8 mouse cellular contexts compared by ENCODE assay signal in genomic region chr10:75764519-75765473, GRCm38 (mm10). TPM values are rescaled to one million over a fixed set of nuclear protein-coding genes. Genes with fewer than 3 reads are reported as not detected.
DNase-seq lines count a peak whose midpoint lies in the region; ATAC-seq lines count a peak whose summit lies in the region.

No protein-coding gene starts in this region.

- H3K9ac ChIP-seq in hindbrain, embryonic 15.5 days = peak overlapping the region; percentile 37
- H3K9ac ChIP-seq in limb, embryonic 12.5 days (replicated peaks) = peak overlapping the region; percentile 50
- peak overlapping the region; percentile 83 for H3K9ac ChIP-seq in midbrain, embryonic 12.5 days (replicated peaks)

- peaks cover 7% of the 10 kb centered on the region; the same call in 1 of the 2 replicates for H3K36me3 ChIP-seq in hindbrain, embryonic 15.5 days
- H3K36me3 ChIP-seq in limb, embryonic 12.5 days = peaks cover 6% of the 10 kb centered on the region
- no peaks in the 10 kb centered on the region; the same call in 1 of the 2 replicates for H3K36me3 ChIP-seq in midbrain, embryonic 12.5 days
- no peaks in the 10 kb centered on the region for H3K36me3 ChIP-seq in splenic B cell, adult 2 months (ENCODE audit: control insufficient read depth, insufficient read depth, low read length, poor library complexity, severe bottlenecking)

- H3K27me3 ChIP-seq in hindbrain, embryonic 15.5 days = no peaks in the 10 kb centered on the region
- no peaks in the 10 kb centered on the region for H3K27me3 ChIP-seq in limb, embryonic 12.5 days
- H3K27me3 ChIP-seq in midbrain, embryonic 12.5 days = no peaks in the 10 kb centered on the region
- no peaks in the 10 kb centered on the region for H3K27me3 ChIP-seq in splenic B cell, adult 2 months (ENCODE audit: control insufficient read depth, insufficient read depth, low read length, poor library complexity, severe bottlenecking)

- ATAC-seq in frontal cortex, adult (ENCODE audit: low TSS enrichment) = peak; percentile 14; the same call in 1 of the 2 replicates
- peak; percentile 7 for ATAC-seq in hindbrain, embryonic 15.5 days (ENCODE audit: low FRiP score, low read depth)
- ATAC-seq in limb, embryonic 12.5 days (ENCODE audit: insufficient number of reproducible peaks, insufficient read depth, low FRiP score, low TSS enrichment, low read depth) = no peak
- ATAC-seq in midbrain, embryonic 12.5 days (ENCODE audit: low FRiP score, low read depth) = peak; percentile 64

- peak overlapping the region; percentile 99 for H3K4me3 ChIP-seq in hindbrain, embryonic 15.5 days
- H3K4me3 ChIP-seq in limb, embryonic 12.5 days (replicated peaks) = peak overlapping the region; percentile 88
- peak overlapping the region; percentile 90 for H3K4me3 ChIP-seq in midbrain, embryonic 12.5 days

- DNase-seq in 3134 (ENCODE audit: extremely low read depth, insufficient read length, low spot score) = peak; percentile 53
- peak; percentile 68 for DNase-seq in Muller cell, postnatal 12 days (ENCODE audit: inconsistent ontology term)
- DNase-seq in cerebellum, postnatal 10 days = peak; percentile 82 to 87
- DNase-seq in splenic B cell, adult 2 months (ENCODE audit: low read depth, low spot score) = peak; percentile 94

- H3K27ac ChIP-seq in hindbrain, embryonic 15.5 days (replicated peaks) = peak overlapping the region; percentile 85
- H3K27ac ChIP-seq in limb, embryonic 12.5 days = 0 out of 2 replicates have a peak overlapping the region, but pooled peaks have one; percentile 64
- H3K27ac ChIP-seq in midbrain, embryonic 12.5 days (replicated peaks) = peak overlapping the region; percentile 64

- H3K9me3 ChIP-seq in hindbrain, embryonic 15.5 days = no peaks in the 10 kb centered on the region
- no peaks in the 10 kb centered on the region for H3K9me3 ChIP-seq in limb, embryonic 12.5 days
- no peaks in the 10 kb centered on the region for H3K9me3 ChIP-seq in midbrain, embryonic 12.5 days

- WGBS in hindbrain, embryonic 15.5 days = 1% methylated on average over 27 of the region's 27 CpGs
- WGBS in limb, embryonic 12.5 days = under 1% methylated on average over 27 of the region's 27 CpGs
- WGBS in midbrain, embryonic 12.5 days = 1% methylated on average over 27 of the region's 27 CpGs

- peak overlapping the region; percentile 84 for H3K4me2 ChIP-seq in hindbrain, embryonic 15.5 days
- peak overlapping the region; percentile 65 for H3K4me2 ChIP-seq in limb, embryonic 12.5 days
- peak overlapping the region; percentile 86 for H3K4me2 ChIP-seq in midbrain, embryonic 12.5 days (replicated peaks)

- H3K4me1 ChIP-seq in hindbrain, embryonic 15.5 days (replicated peaks) = peaks cover 21% of the 10 kb centered on the region
- peaks cover 13% of the 10 kb centered on the region for H3K4me1 ChIP-seq in limb, embryonic 12.5 days (replicated peaks)
- peaks cover 15% of the 10 kb centered on the region for H3K4me1 ChIP-seq in midbrain, embryonic 12.5 days

RNA-seq across cellular contexts. Expression of gene Cabin1, which starts 0.7 kb away (rescaled TPM):
- 32.5 and 40.0 TPM in 2 replicates for polyA plus RNA-seq in hindbrain, embryonic 15.5 days (2015; fragmentation: Nextera tagmentation; extraction: Ambion mirVana)
- polyA plus RNA-seq in limb, embryonic 12.5 days (2016; fragmentation: Nextera tagmentation; extraction: Ambion mirVana) = 27.2 and 29.3 TPM in 2 replicates
- polyA plus RNA-seq in midbrain, embryonic 12.5 days (2016; fragmentation: Nextera tagmentation; extraction: Ambion mirVana) = 46.3 and 49.2 TPM in 2 replicates

RNA-seq across cellular contexts. Expression of gene Ddt, which starts 8.4 kb away (rescaled TPM):
- polyA plus RNA-seq in hindbrain, embryonic 15.5 days (2015; fragmentation: Nextera tagmentation; extraction: Ambion mirVana) = 77.1 and 80.5 TPM in 2 replicates
- 104 and 112 TPM in 2 replicates for polyA plus RNA-seq in limb, embryonic 12.5 days (2016; fragmentation: Nextera tagmentation; extraction: Ambion mirVana)
- 82.1 and 83.0 TPM in 2 replicates for polyA plus RNA-seq in midbrain, embryonic 12.5 days (2016; fragmentation: Nextera tagmentation; extraction: Ambion mirVana)

RNA-seq across cellular contexts. Expression of gene Gm20441, which starts 16.0 kb away (rescaled TPM):
- polyA plus RNA-seq in hindbrain, embryonic 15.5 days (2015; fragmentation: Nextera tagmentation; extraction: Ambion mirVana) = not detected in 2 replicates
- 0.35 TPM in 1 of 2 replicates, not detected in the other for polyA plus RNA-seq in limb, embryonic 12.5 days (2016; fragmentation: Nextera tagmentation; extraction: Ambion mirVana)
- polyA plus RNA-seq in midbrain, embryonic 12.5 days (2016; fragmentation: Nextera tagmentation; extraction: Ambion mirVana) = not detected in 2 replicates

RNA-seq across cellular contexts. Expression of gene Gstt3, which starts 16.4 kb away (rescaled TPM):
- 1.2 and 1.5 TPM in 2 replicates for polyA plus RNA-seq in hindbrain, embryonic 15.5 days (2015; fragmentation: Nextera tagmentation; extraction: Ambion mirVana)
- 9.2 and 9.4 TPM in 2 replicates for polyA plus RNA-seq in limb, embryonic 12.5 days (2016; fragmentation: Nextera tagmentation; extraction: Ambion mirVana)
- polyA plus RNA-seq in midbrain, embryonic 12.5 days (2016; fragmentation: Nextera tagmentation; extraction: Ambion mirVana) = 1.3 and 2.4 TPM in 2 replicates

RNA-seq across cellular contexts. Expression of gene Gstt1, which starts 33.6 kb away (rescaled TPM):
- polyA plus RNA-seq in hindbrain, embryonic 15.5 days (2015; fragmentation: Nextera tagmentation; extraction: Ambion mirVana) = 14.8 and 15.4 TPM in 2 replicates
- 9.2 and 9.8 TPM in 2 replicates for polyA plus RNA-seq in limb, embryonic 12.5 days (2016; fragmentation: Nextera tagmentation; extraction: Ambion mirVana)
- polyA plus RNA-seq in midbrain, embryonic 12.5 days (2016; fragmentation: Nextera tagmentation; extraction: Ambion mirVana) = 5.3 and 7.0 TPM in 2 replicates
